Mouse (Mus musculus) MEL (cell line): Measurements from ENCODE around the gene Erich6. TPM values are rescaled to one million over a fixed set of nuclear protein-coding genes. Genes with fewer than 3 reads are reported as not detected.

ENCODE experiments used
- DNase-seq: peaks from one replicate; pipeline ENCODE4 v3.0.0; 2011; ENCODE audit warnings: low read depth, low spot score
- H3K27ac ChIP-seq: 2 replicates; pipeline ENCODE4 v1.5.1; 2012; ENCODE audit warnings: low read depth, mild to moderate bottlenecking, control low read depth, low read length, moderate library complexity; ENCODE audit not compliant: control insufficient read depth
- H3K27me3 ChIP-seq, 2 experiments: fragments of 150-350 bp in 1 of 2; sonication (generic) in 1 of 2; 2 replicates each; pipeline ENCODE4 v1.6.1; 2012; ENCODE audit warnings: low read length in 2 of 2, mild to moderate bottlenecking in 2 of 2, improper control_type of control experiment in 1 of 2, moderate library complexity in 1 of 2; ENCODE audit not compliant: insufficient read depth in 2 of 2, control insufficient read depth in 1 of 2
- H3K36me3 ChIP-seq, 2 experiments: 2 replicates each; pipeline ENCODE4 v1.6.1; 2012 to 2014; ENCODE audit warnings: low read length in 2 of 2, improper control_type of control experiment in 1 of 2, inconsistent platforms in 1 of 2, mild to moderate bottlenecking in 1 of 2; ENCODE audit not compliant: insufficient read depth in 2 of 2, control insufficient read depth in 1 of 2
- H3K4me1 ChIP-seq, 2 experiments: fragments of 150-350 bp in 1 of 2; sonication (generic) in 1 of 2; 2 replicates each; pipeline ENCODE4 v1.6.1; 2012; ENCODE audit warnings: low read length in 2 of 2, improper control_type of control experiment in 1 of 2, mild to moderate bottlenecking in 1 of 2; ENCODE audit not compliant: insufficient read depth in 2 of 2, control insufficient read depth in 1 of 2
- H3K4me3 ChIP-seq, 2 experiments: fragments of 150-350 bp in 1 of 2; sonication (generic) in 1 of 2; 2 replicates each; pipeline ENCODE4 v1.5.1; 2012; ENCODE audit warnings: low read depth in 2 of 2, low read length in 2 of 2, mild to moderate bottlenecking in 2 of 2, moderate library complexity in 2 of 2, control low read depth in 1 of 2, improper control_type of control experiment in 1 of 2; ENCODE audit not compliant: control insufficient read depth in 1 of 2, insufficient read depth in 1 of 2
- H3K79me2 ChIP-seq: 2 replicates; pipeline ENCODE4 v1.6.1; 2012; ENCODE audit warnings: mild to moderate bottlenecking, low read length, moderate library complexity; ENCODE audit not compliant: control insufficient read depth, poor library complexity, insufficient read depth
- H3K9ac ChIP-seq: 2 replicates; pipeline ENCODE4 v1.6.1; 2012; ENCODE audit warnings: low read depth, mild to moderate bottlenecking, control low read depth, low read length, moderate library complexity; ENCODE audit not compliant: control insufficient read depth, poor library complexity, severe bottlenecking
- H3K9me3 ChIP-seq: fragments of 150-350 bp; sonication (generic); replicated peaks from 2 replicates; pipeline ENCODE4 v1.6.1; 2012; ENCODE audit warnings: mild to moderate bottlenecking, low read length, improper control_type of control experiment, moderate library complexity; ENCODE audit not compliant: insufficient read depth
- CHD1 ChIP-seq: IDR thresholded peaks from 2 replicates; pipeline ENCODE4 v1.6.1; 2012; ENCODE audit warnings: low read depth, mild to moderate bottlenecking, inconsistent platforms, low read length, improper control_type of control experiment
- CTCF ChIP-seq, 3 experiments: IDR thresholded peaks in 2 of 3; conservative IDR thresholded peaks in 1 of 3; 2 replicates each; pipeline ENCODE4 v1.5.1; 2011 to 2012; ENCODE audit warnings: low read length in 3 of 3, low read depth in 2 of 3, mild to moderate bottlenecking in 2 of 3, improper control_type of control experiment in 1 of 3, inconsistent platforms in 1 of 3, mixed read lengths in 1 of 3, moderate library complexity in 1 of 3; ENCODE audit not compliant: control insufficient read depth in 1 of 3, insufficient read depth in 1 of 3, poor library complexity in 1 of 3, severe bottlenecking in 1 of 3
- E2F4 ChIP-seq: IDR thresholded peaks from 2 replicates; pipeline ENCODE4 v1.6.1; 2011; ENCODE audit warnings: low read depth, low read length, improper control_type of control experiment, borderline replicate concordance
- ELF1 ChIP-seq: IDR thresholded peaks from 2 replicates; pipeline ENCODE4 v1.6.1; 2014; ENCODE audit warnings: low read depth, mild to moderate bottlenecking, inconsistent platforms, low read length, improper control_type of control experiment, moderate library complexity
- EP300 ChIP-seq, 2 experiments: IDR thresholded peaks; 2 replicates each; pipeline ENCODE4 v1.6.1; 2011; ENCODE audit warnings: improper control_type of control experiment in 2 of 2, low read length in 2 of 2, low read depth in 1 of 2, mild to moderate bottlenecking in 1 of 2
- ETS1 ChIP-seq: IDR thresholded peaks from 2 replicates; pipeline ENCODE4 v1.6.1; 2012; ENCODE audit warnings: low read depth, mild to moderate bottlenecking, inconsistent platforms, low read length, improper control_type of control experiment, moderate library complexity
- KAT2A ChIP-seq: conservative IDR thresholded peaks from 2 replicates; pipeline ENCODE4 v1.6.1; 2012; ENCODE audit warnings: low read depth, low read length, improper control_type of control experiment, inconsistent platforms
- MAX ChIP-seq: IDR thresholded peaks from 2 replicates; pipeline ENCODE4 v1.6.1; 2011; ENCODE audit warnings: low read length, improper control_type of control experiment
- POLR2AphosphoS5 ChIP-seq: IDR thresholded peaks from 2 replicates; pipeline ENCODE4 v1.6.1; 2012; ENCODE audit warnings: low read depth, borderline replicate concordance, mild to moderate bottlenecking, inconsistent platforms, low read length, moderate library complexity, mixed read lengths
- SMC3 ChIP-seq: IDR thresholded peaks from 2 replicates; pipeline ENCODE4 v1.6.1; 2011; ENCODE audit warnings: low read depth, low read length, improper control_type of control experiment
- TBP ChIP-seq: IDR thresholded peaks from 2 replicates; pipeline ENCODE4 v1.8.0; 2011; ENCODE audit warnings: low read depth, low read length, improper control_type of control experiment
- UBTF ChIP-seq: IDR thresholded peaks from 2 replicates; pipeline ENCODE4 v1.6.1; 2012; ENCODE audit warnings: low read depth, mild to moderate bottlenecking, inconsistent platforms, low read length, improper control_type of control experiment, moderate library complexity, borderline replicate concordance; ENCODE audit not compliant: insufficient read depth
- USF1 ChIP-seq: IDR thresholded peaks from 2 replicates; pipeline ENCODE4 v1.6.1; 2014; ENCODE audit warnings: low read depth, mild to moderate bottlenecking, inconsistent platforms, low read length, improper control_type of control experiment, moderate library complexity
- ZC3H11A ChIP-seq: IDR thresholded peaks from 2 replicates; pipeline ENCODE4 v1.6.1; 2012; ENCODE audit warnings: low read depth, mild to moderate bottlenecking, inconsistent platforms, low read length, improper control_type of control experiment
- ZKSCAN1 ChIP-seq: IDR thresholded peaks from 2 replicates; pipeline ENCODE4 v1.6.1; 2012; ENCODE audit warnings: low read depth, mild to moderate bottlenecking, inconsistent platforms, low read length, improper control_type of control experiment, moderate library complexity
- polyA plus RNA-seq, 2 experiments: library from polyadenylated mRNA; stranded (reverse) in 1 of 2; unstranded in 1 of 2; fragments of >175 nt in 1 of 2; fragments of >200 nt in 1 of 2; gene quantifications; 2 replicates each; pipeline versions ENCODE4 v1.2.1 to v1.2.4; 2012; ENCODE audit warnings: low replicate concordance in 2 of 2, low read depth in 1 of 2; ENCODE audit not compliant: insufficient read length in 2 of 2, insufficient read depth in 1 of 2, missing spikeins in 1 of 2
- total RNA-seq: library from RNA; depleted of rRNA; stranded (reverse); fragments of 300-350 nt; gene quantifications from 2 replicates; pipeline ENCODE4 v1.2.3, GENCODE M21; 2012

The Erich6 gene
- total and polyA plus RNA-seq, 3 experiments = 0.08 TPM; not detected in 2

GRCm38 (mm10) chr3:58682336-58682735 is 45.3 kb upstream of the Erich6 start:
- DNase-seq = no peak

GRCm38 (mm10) chr3:58681831-58682230 is 44.8 kb upstream of the Erich6 start:
- H3K4me1 ChIP-seq = peaks cover 0 to 6% of the 10 kb centered on the region in 2 experiments; a peak in 1 of 4 replicates
- no peak for TF ChIP-seq KAT2A
- TF ChIP-seq ELF1 = no peak
- no peak for TF ChIP-seq ETS1
- no peak for TF ChIP-seq TBP
- TF ChIP-seq ZKSCAN1 = no peak
- TF ChIP-seq CHD1 = no peak
- TF ChIP-seq POLR2AphosphoS5 = no peak
- TF ChIP-seq USF1 = no peak
- no peak for TF ChIP-seq E2F4
- TF ChIP-seq MAX = no peak
- no peak for TF ChIP-seq EP300 (IDR thresholded peaks at IDR 0.05; ENCODE audit: low read depth in 1 of 2, low read length in 2 of 2)
- no peak for TF ChIP-seq CTCF (IDR thresholded peaks at IDR 0.05 in 2 of 3, conservative IDR thresholded peaks at IDR 0.05 in 1 of 3; ENCODE audit: control insufficient read depth in 1 of 3, insufficient read depth in 1 of 3, low read depth in 2 of 3, low read length in 3 of 3, poor library complexity in 1 of 3, severe bottlenecking in 1 of 3)
- TF ChIP-seq ZC3H11A = no peak
- H3K27ac ChIP-seq = no peak overlapping the region
- H3K36me3 ChIP-seq = peaks cover 5 to 10% of the 10 kb centered on the region in 2 experiments
- H3K9me3 ChIP-seq = no peaks in the 10 kb centered on the region
- no peaks in the 10 kb centered on the region for H3K27me3 ChIP-seq
- no peak for DNase-seq
- H3K4me3 ChIP-seq = no peak overlapping the region
- H3K9ac ChIP-seq = no peak overlapping the region
- peaks cover 32% of the 10 kb centered on the region for H3K79me2 ChIP-seq

More at GRCm38 (mm10) chr3:58682336-58682735, 45.3 kb upstream of the Erich6 start:
- Histone ChIP-seq H3K4me1 (peaks cover 0 to 7% of the 10 kb centered on the region in 2 experiments; a peak in 2 of 4 replicates), H3K36me3 (peaks cover 6 to 10% of the 10 kb centered on the region in 2 experiments), H3K4me3 (no peak overlapping the region), H3K79me2 (peaks cover 35% of the 10 kb centered on the region), H3K9me3 (no peaks in the 10 kb centered on the region), H3K27me3 (no peaks in the 10 kb centered on the region), H3K9ac (no peak overlapping the region), H3K27ac (no peak overlapping the region)
- TF ChIP-seq CHD1 (no peak), ZC3H11A (no peak), SMC3 (no peak), UBTF (no peak)
